Mouse (Mus musculus) olfactory bulb, adult 2 months (tissue): Measurements from ENCODE around the gene Sox6.

Experiments
- CTCF ChIP-seq: fragments of 200-500 bp; IDR thresholded peaks from 2 replicates; pipeline ENCODE4 v1.5.1; 2012; ENCODE audit warnings: low read depth, mild to moderate bottlenecking, low read length, moderate library complexity; ENCODE audit not compliant: insufficient read depth
- POLR2A ChIP-seq: fragments of 200-500 bp; IDR thresholded peaks from 2 replicates; pipeline ENCODE4 v1.6.1; 2012; ENCODE audit warnings: mild to moderate bottlenecking, low read depth, low read length, moderate library complexity; ENCODE audit not compliant: insufficient read depth

GRCm38 (mm10) chr7:115666686-115667382 is 371.8 kb downstream of the Sox6 start:
- TF ChIP-seq CTCF: no peak
- no peak for TF ChIP-seq POLR2A
